Mouse (Mus musculus) embryonic fibroblast, embryonic 13.5 days (primary cell): Measurements from ENCODE around the gene Btrc.

Experiments used
- CTCF ChIP-seq: IDR thresholded peaks from 2 replicates; pipeline ENCODE4 v1.5.1; 2011; ENCODE audit warnings: mild to moderate bottlenecking, control low read depth, low read length, moderate library complexity, borderline replicate concordance; ENCODE audit not compliant: insufficient read depth
- POLR2A ChIP-seq: IDR thresholded peaks from 2 replicates; pipeline ENCODE4 v1.6.1; 2011; ENCODE audit warnings: low read depth, mild to moderate bottlenecking, control low read depth, low read length, moderate library complexity

- TF ChIP-seq CTCF (no peak), POLR2A (no peak)
Observed at GRCm38 (mm10) chr19:45486206-45486991, 122.9 kb downstream of the Btrc start.
